Mouse (Mus musculus): Measurements from ENCODE around the gene Lzts2. TPM values are rescaled to one million over a fixed set of nuclear protein-coding genes. Genes with fewer than 3 reads are reported as not detected.

The Lzts2 gene
- 10 to 100 TPM; 19.2 to 22.9 TPM for total RNA-seq (2021)
- long read RNA-seq, experiment 1, transcript Lzts2-202 (5 exons, 2,694 nt): major isoform, 9 of 20 reads
- long read RNA-seq, experiment 1, partial matches to known transcripts: 6 of 20 reads
- long read RNA-seq, experiment 1, other reads (novel, unspliced or antisense): 4 of 20 reads
- long read RNA-seq, experiment 2, transcript Lzts2-202 (5 exons, 2,694 nt): major isoform, 14 of 29 reads
- long read RNA-seq, experiment 2, partial matches to known transcripts: 3 of 29 reads
- long read RNA-seq, experiment 2, other reads (novel, unspliced or antisense): 7 of 29 reads

DNA sequence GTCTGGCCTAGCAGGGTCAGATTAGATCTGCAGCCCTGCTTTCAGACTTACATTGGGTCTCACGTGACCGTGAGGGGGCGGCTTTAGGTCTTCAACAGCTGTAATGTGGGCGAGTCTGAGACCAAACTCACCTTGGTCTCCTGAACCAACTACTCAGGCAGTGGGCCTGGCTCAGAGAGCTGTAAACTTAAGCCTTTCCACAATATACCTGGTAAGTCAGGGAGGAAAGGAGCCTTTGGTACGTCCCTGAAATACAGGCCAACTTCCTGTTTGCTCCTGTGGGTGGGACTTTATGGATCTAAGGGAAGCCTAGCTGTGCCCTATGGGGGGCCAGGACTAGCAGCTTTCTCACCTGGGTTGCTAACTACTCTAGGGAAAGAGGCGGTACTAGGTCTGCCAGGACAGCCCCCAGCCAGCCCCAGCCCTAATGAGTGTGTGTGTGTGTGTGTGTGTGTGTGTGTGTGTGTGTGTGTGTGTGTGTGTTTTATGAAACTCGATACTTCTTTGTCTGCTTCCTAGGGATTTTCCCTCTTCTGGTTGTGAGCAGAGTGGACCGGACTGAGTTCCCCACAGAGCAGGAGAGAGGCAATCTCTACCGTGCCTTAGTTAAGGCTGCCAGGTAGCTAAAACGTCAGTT, at the start of gene Lzts2:
Gene Lzts2, plus strand, starts transcription at position 80 of the 637 bp plus-strand sequence.
- no peak for DNase-seq

GRCm38 (mm10) chr19:44965978-44966377, 48.2 kb upstream of the Lzts2 start:
- DNase-seq: no peak

DNA sequence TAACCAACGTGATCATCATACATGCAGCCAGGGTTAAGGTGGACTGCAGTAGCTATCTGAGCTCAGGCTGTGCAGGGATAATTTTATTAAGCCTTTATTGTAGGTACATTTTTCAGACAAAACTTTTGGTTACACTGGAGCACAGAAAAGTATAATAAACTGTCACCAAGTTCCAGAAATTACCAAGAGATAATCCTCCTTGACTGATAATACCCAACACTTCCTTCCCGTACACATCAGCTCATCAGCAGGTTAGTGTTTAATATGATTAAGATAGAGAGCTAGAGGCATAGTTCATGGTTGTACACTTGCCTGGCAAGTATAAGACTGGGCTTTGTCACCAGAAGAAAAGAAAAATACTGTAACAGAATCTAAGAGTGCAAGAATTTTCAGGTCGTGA, 45.9 kb upstream of the Lzts2 start:
- no peak for DNase-seq

DNA sequence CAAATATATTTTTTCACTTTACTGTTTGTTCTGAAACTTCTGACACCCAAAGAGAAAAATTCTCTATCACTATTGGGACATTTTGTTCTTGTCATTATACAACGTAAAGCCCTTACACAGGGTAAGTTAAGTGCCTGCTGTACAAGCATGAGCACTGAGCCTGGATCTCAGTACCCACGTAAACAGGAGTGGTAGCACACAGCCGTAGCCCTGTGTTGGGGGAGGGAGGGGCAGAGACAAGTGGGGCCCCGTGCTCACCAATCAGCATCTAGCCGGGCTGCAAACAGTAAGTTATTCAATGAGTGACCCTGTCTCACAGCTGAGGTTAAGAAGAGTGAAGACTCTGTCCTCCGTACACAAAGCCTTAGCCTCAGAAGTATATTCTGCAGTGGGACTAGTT, 37.6 kb upstream of the Lzts2 start:
- no peak for DNase-seq

GRCm38 (mm10) chr19:44977148-44977547, 37.1 kb upstream of the Lzts2 start:
- no peak for DNase-seq

- no peak for DNase-seq
Observed at GRCm38 (mm10) chr19:44980787-44981186, 33.4 kb upstream of the Lzts2 start.

GRCm38 (mm10) chr19:44982477-44983115, 31.6 kb upstream of the Lzts2 start:
- DNase-seq: no peak

DNA sequence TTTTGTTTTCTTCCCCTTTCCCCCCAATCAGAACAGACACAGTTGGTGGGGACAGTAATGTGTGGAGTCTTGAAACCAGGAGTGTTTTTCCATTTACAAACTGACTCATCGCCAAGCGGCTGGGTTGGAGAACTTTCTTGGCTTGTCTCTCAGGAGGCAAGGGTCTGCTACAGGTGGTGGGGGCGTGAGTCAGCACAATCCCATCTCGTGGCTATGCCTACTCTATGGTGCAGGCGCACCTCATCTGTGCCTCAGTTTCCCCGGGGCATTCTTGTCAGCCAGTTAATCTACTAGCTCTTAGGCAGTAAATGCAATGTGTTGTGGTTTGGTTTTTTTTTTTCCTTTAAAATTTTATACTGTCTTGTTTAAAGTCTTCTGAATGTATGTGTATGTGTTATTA, 30.8 kb upstream of the Lzts2 start:
- no peak for DNase-seq

DNA sequence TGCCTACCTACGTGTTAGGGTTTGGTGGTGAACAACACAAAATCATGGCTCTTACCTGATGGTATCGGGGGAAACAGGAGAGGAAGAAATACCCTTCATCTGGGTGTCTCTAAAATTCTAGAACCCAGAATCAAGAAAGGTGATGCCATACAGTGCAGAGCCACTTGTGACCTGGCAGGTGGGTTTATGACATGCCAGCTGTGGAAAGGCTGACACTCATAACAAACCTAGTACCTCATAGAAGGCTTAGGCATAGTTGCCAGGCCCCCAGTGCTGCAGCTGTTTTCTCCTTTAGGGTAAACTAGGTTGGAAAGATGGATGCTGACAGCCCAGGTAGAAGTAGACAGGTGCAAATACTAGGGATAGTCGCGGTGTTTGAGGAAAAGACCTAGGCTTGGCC, 29.8 kb upstream of the Lzts2 start:
- DNase-seq: no peak

DNA sequence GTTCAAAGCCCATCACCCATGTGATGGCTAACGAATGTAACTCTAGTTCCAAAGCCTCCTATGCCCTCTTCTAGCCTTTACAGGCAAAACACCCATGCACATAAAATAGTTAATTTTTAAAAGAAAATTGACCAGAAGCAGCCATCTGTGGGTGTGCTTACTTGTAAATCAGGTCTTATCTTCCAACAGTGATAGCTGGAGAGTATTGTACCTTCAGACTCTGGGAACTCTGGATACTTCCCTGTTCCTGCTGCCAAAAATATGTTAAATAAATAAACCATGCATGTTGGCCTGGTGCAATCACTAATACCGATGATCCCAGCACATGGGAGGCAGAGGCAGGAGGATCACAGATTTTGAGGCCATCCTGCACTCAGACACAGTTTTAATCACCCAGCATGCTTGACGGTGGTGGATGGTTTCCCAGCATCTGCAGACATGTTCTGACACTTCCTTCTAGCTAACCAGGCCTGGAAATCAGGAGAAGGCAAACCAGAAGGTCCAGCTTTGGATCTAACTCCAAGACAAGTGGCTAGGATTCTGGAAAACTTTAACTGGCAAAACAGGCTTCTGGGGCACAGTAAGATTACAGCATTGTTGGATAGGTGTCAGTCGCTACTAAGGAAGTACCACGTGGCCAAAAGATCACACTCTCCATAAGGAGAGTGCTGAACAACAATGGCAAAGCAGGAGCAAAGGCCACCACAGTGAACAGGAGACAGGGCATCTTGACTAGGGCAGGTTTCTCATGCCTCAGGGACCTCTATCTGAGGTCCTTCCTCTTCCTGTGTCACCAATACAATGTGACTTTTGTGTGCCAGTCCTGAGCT, 28.8 kb upstream of the Lzts2 start:
- no peak for DNase-seq

- no peak for DNase-seq
Observed at GRCm38 (mm10) chr19:44987004-44987403, 27.2 kb upstream of the Lzts2 start.

- DNase-seq: no peak
Observed at GRCm38 (mm10) chr19:44987851-44988250, 26.4 kb upstream of the Lzts2 start.

DNA sequence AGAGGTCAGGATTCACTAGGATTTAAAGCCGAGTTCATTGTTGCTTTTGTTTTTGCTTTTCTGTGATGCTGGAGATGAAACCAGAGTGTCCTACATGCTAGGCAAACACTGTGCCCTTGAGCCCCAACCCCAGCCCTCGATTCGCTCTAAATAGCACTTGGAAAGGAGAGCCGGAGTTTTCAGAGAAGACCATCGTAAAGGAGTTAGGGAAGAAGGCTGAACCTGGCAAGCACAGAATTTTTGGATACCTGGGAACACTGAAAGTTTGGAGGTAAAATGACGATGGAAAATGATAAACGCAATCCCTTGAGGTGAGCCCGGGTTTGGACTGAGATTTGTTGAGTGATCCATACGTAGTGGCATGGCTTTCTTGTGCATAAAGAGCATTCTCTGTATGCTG, 25.9 kb upstream of the Lzts2 start:
- no peak for DNase-seq

DNA sequence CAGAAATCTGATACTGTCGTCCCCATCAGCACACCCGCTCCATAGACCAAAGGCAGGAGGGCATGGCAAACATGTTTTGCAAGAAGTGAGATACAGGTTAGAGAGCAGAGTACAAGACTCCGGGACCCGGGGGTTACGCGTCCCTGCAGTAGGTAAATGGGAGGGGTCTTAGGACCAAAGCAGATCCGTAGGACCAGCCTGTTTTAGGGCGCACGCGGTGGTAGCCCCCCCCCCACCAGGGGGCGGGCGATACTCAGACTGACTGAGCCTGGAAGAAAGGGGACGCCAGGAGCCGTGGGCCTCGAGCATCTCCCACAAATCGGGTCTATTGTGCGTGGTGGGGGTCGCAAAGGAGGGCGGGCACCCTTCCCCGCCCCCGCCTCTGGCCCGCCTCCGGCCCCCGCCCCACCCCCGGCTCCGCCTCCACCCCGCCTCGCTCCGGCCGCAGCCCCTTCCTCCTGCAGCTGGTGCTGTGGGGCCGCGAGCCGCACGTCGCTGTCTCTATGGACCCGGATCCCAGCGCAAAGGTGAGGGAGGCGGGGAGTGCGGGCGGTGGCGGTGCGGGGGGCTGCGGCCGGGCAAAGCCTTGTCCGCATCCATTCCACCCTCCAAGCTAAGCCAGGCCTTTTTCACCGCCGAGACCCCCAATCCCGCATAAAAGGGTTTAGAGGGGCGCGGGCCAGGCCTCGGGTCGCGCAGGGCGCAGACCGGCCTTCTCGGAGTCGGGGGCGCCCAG, 25.2 kb upstream of the Lzts2 start, which contains the start of gene Sema4g:
Gene Sema4g, plus strand, starts transcription at position 271 of the 736 bp plus-strand sequence.
- DNase-seq: no peak

DNA sequence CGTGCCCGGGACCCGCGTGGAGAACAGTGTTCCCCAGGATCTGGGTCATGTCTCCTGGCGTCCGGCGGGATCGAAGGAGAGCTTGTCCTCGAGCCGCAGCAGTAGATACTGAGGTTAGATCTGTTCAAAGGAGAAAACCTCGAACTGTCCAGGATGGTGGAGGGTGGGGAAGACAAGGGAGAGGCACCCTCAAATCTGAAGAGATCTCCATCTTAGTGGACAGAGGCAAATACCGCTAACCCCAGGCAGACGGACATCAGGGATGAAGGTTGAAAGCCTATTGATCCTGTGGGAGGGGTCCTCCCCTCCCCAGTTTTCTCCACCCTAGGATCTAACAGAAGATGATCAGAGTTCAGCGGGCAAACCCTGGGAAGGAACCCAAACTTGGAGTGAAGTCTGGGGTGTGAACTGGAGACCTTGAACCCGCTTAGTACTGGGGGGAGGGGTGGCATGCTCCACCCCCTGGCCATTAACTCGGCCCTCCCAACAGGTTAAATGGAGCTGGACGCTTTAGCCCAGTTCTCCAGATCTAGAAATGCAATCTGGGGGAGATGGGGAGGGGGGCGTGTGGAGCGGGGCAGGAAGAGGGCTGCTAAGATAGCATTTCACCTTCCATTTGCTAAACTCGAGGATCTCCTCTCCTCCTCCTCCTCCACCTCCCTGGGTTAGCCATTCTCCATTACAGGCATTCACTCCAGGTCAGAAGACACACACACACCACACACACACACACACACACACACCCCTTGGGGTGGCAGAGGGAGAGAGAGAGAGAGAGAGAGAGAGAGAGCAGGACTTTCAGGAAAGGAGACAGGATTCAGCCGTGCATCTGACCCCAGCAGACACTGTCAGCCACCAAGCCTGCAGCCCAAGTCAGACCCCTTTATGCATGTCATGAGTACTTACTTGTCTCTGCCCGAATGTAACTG, 24.4 kb upstream of the Lzts2 start:
- DNase-seq: no peak

DNA sequence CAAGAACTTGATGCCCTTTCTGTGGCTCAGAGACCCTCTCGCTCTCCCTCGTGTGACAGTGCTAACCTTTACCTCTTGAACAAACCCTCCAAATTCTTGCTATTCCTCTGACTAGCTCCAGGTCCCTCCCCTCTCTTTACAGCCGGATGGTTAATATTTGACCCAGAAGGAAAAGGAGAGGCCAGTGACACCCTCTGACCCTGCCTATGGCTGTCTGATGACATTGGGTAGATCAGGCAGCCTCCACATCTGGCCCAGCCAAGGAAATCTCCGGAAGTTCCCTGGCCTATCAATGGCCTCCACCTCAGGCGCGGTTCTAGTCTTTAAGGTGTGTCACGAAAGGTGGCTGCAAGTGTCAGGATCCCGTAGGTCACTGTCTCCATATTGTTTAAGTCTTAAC, 23.2 kb upstream of the Lzts2 start:
- no peak for DNase-seq

DNA sequence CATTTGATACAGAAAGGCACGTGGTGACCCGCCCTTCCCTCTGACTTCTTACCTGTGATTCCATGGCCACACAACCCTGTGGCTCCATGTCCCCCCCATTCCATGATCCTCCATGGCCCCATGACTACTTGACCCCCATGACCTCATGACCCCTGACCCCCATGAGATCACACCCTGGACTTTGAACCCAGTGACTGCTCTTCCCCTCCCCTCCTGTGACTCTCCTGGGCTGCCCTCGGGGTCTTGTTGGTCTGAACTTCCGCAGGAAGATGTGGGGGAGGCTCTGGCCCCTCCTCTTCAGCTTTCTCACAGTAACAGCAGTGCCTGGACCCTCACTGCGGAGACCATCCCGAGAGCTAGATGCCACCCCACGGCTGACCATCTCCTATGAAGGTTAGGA, 22.0 kb upstream of the Lzts2 start:
- DNase-seq: no peak

- DNase-seq: no peak
Observed at GRCm38 (mm10) chr19:44992712-44993111, 21.5 kb upstream of the Lzts2 start.

GRCm38 (mm10) chr19:44997786-44998185, 16.4 kb upstream of the Lzts2 start:
- no peak for DNase-seq

DNA sequence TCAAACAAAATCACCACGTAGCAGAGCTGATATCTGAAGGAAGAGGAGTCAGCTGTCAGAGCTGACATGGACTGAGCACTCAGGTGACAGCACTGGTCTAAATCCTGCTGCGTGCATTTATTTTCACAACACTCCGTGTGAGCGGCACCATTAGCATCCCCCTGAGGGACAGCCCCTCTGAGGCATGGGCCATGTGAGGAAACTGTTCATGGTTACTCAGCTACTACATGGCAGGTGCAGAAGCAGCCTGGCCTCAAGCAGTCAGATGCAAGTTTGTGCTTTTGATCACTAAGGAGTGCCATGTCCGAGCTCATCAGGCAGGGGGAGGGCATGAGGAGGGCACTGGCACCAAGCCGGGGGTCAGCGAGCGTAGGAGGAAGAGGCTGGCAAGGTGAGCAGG, 14.6 kb upstream of the Lzts2 start:
- no peak for DNase-seq

GRCm38 (mm10) chr19:45002301-45002700, 11.9 kb upstream of the Lzts2 start:
- DNase-seq: no peak

Measured in gastrocnemius, postnatal 25 days (tissue).